11 mouse cellular contexts compared by ENCODE assay signal in genomic region chr15:77182800-77183199, GRCm38 (mm10).
DNase-seq lines count a peak whose midpoint lies in the region; ATAC-seq and TF ChIP-seq lines count a peak whose summit lies in the region.
"Had no signal": no experiment of that assay in that cellular context is flagged by ENCODE, and none has a peak within 500 bp of the region (broad histone marks: within the 10 kb centered on the region; RNA-seq: fewer than 3 reads in every experiment).

No protein-coding gene starts in this region.

- no peaks in the 10 kb centered on the region for H3K27me3 ChIP-seq in heart, embryonic 10.5 days (ENCODE audit: insufficient read depth, poor library complexity, severe bottlenecking)
- no peaks in the 10 kb centered on the region for H3K27me3 ChIP-seq in lung, embryonic 14.5 days (ENCODE audit: insufficient read depth, low read length)
- H3K27me3 ChIP-seq: forebrain, embryonic 12.5 days had no signal

- H3K9ac ChIP-seq in lung, embryonic 14.5 days: no peak overlapping the region
- H3K9ac ChIP-seq: forebrain, embryonic 12.5 days had no signal

- DNase-seq in heart, embryonic 10.5 days (ENCODE audit: low spot score): no peak
- DNase-seq in heart, adult 11 months: no peak
- DNase-seq in lung, embryonic 14.5 days: peak; percentile 23
- DNase-seq in lung, postnatal 14 days: no peak
- peak; percentile 49 for DNase-seq in cerebellum, adult 9-11 months
- peak; percentile 47 to 60 for DNase-seq in kidney, postnatal 25 days
- no peak for DNase-seq in urinary bladder, postnatal 14 days (ENCODE audit: low spot score)
- no peak for DNase-seq in spleen, postnatal 14 days (ENCODE audit: low spot score in 2 of 2)
- DNase-seq: thymus, adult 18-20 months had no signal

- peaks cover 10% of the 10 kb centered on the region; the same call in 1 of the 2 replicates for H3K36me3 ChIP-seq in heart, embryonic 10.5 days
- H3K36me3 ChIP-seq in lung, embryonic 14.5 days (ENCODE audit: insufficient read depth): no peaks in the 10 kb centered on the region
- H3K36me3 ChIP-seq: forebrain, embryonic 12.5 days had no signal

- no peak overlapping the region for H3K4me3 ChIP-seq in heart, embryonic 10.5 days
- no peak overlapping the region for H3K4me3 ChIP-seq in lung, embryonic 14.5 days (ENCODE audit: low read depth, low read length)
- H3K4me3 ChIP-seq: forebrain, embryonic 12.5 days had no signal

- no peak for ATAC-seq in lung, embryonic 14.5 days (ENCODE audit: insufficient read depth)

- no peaks in the 10 kb centered on the region for H3K9me3 ChIP-seq in heart, embryonic 10.5 days
- H3K9me3 ChIP-seq in lung, embryonic 14.5 days (ENCODE audit: low read depth, low read length): no peaks in the 10 kb centered on the region
- H3K9me3 ChIP-seq: forebrain, embryonic 12.5 days had no signal

- H3K27ac ChIP-seq in heart, embryonic 10.5 days: peak overlapping the region; percentile 71; the same call in 1 of the 2 replicates
- no peak overlapping the region for H3K27ac ChIP-seq in lung, embryonic 14.5 days (ENCODE audit: low read depth)
- H3K27ac ChIP-seq: forebrain, embryonic 12.5 days; kidney, postnatal 0 days had no signal

- H3K4me1 ChIP-seq in heart, embryonic 10.5 days: peaks cover 11% of the 10 kb centered on the region
- H3K4me1 ChIP-seq in lung, embryonic 14.5 days (ENCODE audit: insufficient read depth): 0 out of 2 replicates have a peak, but pooled peaks cover 5% of the 10 kb centered on the region

- no peak for TF ChIP-seq CTCF in lung, embryonic 14.5 days (IDR thresholded peaks at IDR 0.05; ENCODE audit: low read depth)

- WGBS in heart, embryonic 10.5 days: 76% methylated on average over 5 of the region's 5 CpGs
- WGBS in lung, embryonic 14.5 days: 73% methylated on average over 5 of the region's 5 CpGs

- H3K4me2 ChIP-seq in lung, embryonic 14.5 days: no peak overlapping the region
- H3K4me2 ChIP-seq: forebrain, embryonic 12.5 days had no signal

Comparison
In these comparisons a context has a peak if more than half of its experiments do, and no peak if none do; other contexts are left out.
1. DNase-seq: peak in lung, embryonic 14.5 days (single experiment), cerebellum, adult 9-11 months (single experiment) and kidney, postnatal 25 days (2 of 2); none in heart, embryonic 10.5 days (single experiment), heart, adult 11 months (single experiment), lung, postnatal 14 days (single experiment), urinary bladder, postnatal 14 days (single experiment) and spleen, postnatal 14 days (0 of 2).